Mouse (Mus musculus): ENCODE measurements around the gene Gm20532. TPM values are rescaled to one million over a fixed set of nuclear protein-coding genes. Genes with fewer than 3 reads are reported as not detected.
A peak's percentile ranks its signal among the peaks of the same experiment; 100 is the strongest.
"Not testable (repeated sequence)": the region's sequence is repeated elsewhere in the genome, so short reads cannot be mapped to it uniquely, and the experiment has no call there.

Gm20532 gene
- total and polyA plus RNA-seq, 2 experiments from 2014 or later = 0.25 TPM; not detected in 1

DNA sequence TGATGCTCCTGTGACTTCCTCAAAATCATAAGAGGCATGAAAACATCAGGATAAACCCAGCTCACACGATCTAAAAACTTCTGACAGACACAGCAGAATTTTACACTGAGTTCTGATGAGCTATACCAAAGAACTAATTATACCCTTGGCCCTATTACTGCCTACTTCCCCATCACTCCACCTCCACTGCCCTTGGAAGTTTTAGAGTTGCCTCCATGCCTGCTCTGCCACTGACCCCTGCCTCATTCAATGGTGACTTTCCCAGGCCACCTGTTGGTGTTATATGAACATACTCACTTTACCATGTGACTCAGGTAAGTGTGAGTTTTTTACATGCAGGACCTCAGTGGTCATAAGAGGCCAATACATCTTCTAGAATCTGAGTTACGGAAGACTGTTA is 71.0 kb downstream of the Gm20532 start:
- H3K36me3 ChIP-seq (ENCODE audit: insufficient read depth, low read length) = no peaks in the 10 kb centered on the region

DNA sequence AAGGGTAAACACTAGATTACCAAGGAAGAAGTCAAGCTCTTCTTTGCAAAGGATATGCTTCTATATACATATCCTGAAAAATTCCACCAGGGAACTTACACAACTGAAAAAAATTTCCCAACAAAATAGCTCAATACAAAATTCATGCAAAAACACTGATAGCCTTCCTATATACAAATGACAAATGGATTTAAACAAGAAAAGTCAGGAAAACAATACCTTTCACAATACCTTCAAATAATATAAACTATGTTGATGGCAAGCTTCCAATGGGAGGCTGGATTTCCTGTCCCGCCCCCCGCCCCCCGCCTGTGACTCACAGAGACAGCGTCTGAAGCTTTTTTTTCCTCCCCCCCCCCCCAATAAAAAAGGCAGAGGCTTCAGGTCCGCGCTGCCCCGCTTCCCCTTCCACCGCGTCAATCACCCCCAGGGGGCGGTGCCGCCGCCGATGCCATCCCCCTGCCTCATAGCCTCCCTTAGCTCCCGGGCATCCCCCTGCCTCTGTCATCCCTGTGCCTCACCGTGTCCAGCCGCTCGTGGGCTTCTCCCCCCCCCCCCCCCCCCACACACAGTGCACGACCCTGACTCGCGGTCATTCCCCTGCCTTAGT is 74.8 kb downstream of the Gm20532 start:
- ATAC-seq (ENCODE audit: low FRiP score) (peak; percentile 44; the same call in 1 of the 2 replicates), DNase-seq (ENCODE audit: low spot score) (peak; percentile 19)
- Histone ChIP-seq H3K9me3 (ENCODE audit: low read length) (no peaks in the 10 kb centered on the region), H3K36me3 (ENCODE audit: insufficient read depth, low read length) (no peaks in the 10 kb centered on the region), H3K4me2 (ENCODE audit: low read depth, low read length, poor library complexity, severe bottlenecking) (peak overlapping the region; percentile 79), H3K9ac (replicated peaks; ENCODE audit: low read length, poor library complexity, severe bottlenecking) (peak overlapping the region; percentile 73), H3K4me1 (ENCODE audit: insufficient read depth, low read length) (no peaks in the 10 kb centered on the region), H3K27ac (ENCODE audit: low read depth, low read length) (no peak overlapping the region), H3K27me3 (ENCODE audit: insufficient read depth, low read length) (no peaks in the 10 kb centered on the region), H3K4me3 (ENCODE audit: low read depth, low read length) (peak overlapping the region; percentile 38)
- TF ChIP-seq CTCF (IDR thresholded peaks at IDR 0.05) = peak; percentile 23; the same call in 1 of the 2 replicates
- 2% methylated on average over 17 of the region's 20 CpGs for WGBS

More for the DNA sequence above, 71.0 kb downstream of the Gm20532 start:
- Histone ChIP-seq H3K27ac (ENCODE audit: low read depth, low read length) (no peak overlapping the region), H3K4me3 (ENCODE audit: low read depth, low read length) (no peak overlapping the region), H3K9me3 (ENCODE audit: low read length) (no peaks in the 10 kb centered on the region), H3K27me3 (ENCODE audit: insufficient read depth, low read length) (no peaks in the 10 kb centered on the region), H3K4me1 (ENCODE audit: insufficient read depth, low read length) (no peaks in the 10 kb centered on the region), H3K9ac (replicated peaks; ENCODE audit: low read length, poor library complexity, severe bottlenecking) (no peak overlapping the region), H3K4me2 (ENCODE audit: low read depth, low read length, poor library complexity, severe bottlenecking) (no peak overlapping the region)
- ATAC-seq (ENCODE audit: low FRiP score) (no peak), DNase-seq (ENCODE audit: low spot score) (no peak)
- 87% methylated on average over 2 of the region's 2 CpGs for WGBS
- no peak for TF ChIP-seq CTCF (IDR thresholded peaks at IDR 0.05)

DNA sequence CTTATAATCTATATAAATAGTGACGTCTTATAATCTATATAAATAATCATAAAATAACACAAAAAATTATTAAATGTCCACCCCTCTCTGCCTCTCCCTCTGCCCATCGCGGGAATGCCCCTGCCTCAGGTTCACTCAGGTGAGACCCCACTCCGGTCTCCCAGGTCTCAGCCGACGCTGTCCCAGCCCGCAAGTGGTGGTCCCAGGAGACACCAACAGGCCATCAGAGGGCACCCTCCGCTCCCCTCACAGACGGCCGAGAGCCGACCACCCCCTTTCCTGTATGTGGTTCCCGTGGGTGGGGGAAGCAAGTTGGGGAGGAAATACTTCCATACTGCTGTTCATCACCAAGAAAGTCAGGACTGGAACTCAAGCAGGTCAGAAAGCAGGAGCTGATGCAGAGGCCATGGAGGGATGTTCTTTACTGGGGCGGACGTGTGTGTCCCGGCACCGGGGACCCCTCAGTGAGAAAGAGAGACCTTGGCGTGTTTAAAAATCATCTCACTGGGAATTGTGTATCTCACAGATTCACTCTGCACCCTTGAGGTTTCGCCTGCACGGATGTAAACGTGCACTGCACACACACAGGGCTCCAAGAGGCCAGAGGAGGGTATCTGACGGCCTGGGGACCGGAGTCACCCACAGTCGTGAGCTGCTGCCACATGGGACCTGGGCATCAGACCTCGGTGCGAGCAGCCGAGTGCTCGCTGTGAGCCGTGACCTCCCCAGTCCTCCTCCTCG is 75.5 kb downstream of the Gm20532 start:
- Histone ChIP-seq H3K27ac (ENCODE audit: low read depth, low read length) (no peak overlapping the region), H3K9ac (replicated peaks; ENCODE audit: low read length, poor library complexity, severe bottlenecking) (peak overlapping the region; percentile 73), H3K36me3 (ENCODE audit: insufficient read depth, low read length) (no peaks in the 10 kb centered on the region), H3K9me3 (ENCODE audit: low read length) (no peaks in the 10 kb centered on the region), H3K4me3 (ENCODE audit: low read depth, low read length) (peak overlapping the region; percentile 38), H3K27me3 (ENCODE audit: insufficient read depth, low read length) (no peaks in the 10 kb centered on the region), H3K4me1 (ENCODE audit: insufficient read depth, low read length) (no peaks in the 10 kb centered on the region), H3K4me2 (ENCODE audit: low read depth, low read length, poor library complexity, severe bottlenecking) (peak overlapping the region; percentile 79)
- TF ChIP-seq CTCF (IDR thresholded peaks at IDR 0.05) = 0 out of 2 replicates have a peak, but pooled peaks have one; percentile 4
- ATAC-seq (ENCODE audit: low FRiP score) (no peak), DNase-seq (ENCODE audit: low spot score) (no peak)
- 43% methylated on average over 29 of the region's 29 CpGs for WGBS

DNA sequence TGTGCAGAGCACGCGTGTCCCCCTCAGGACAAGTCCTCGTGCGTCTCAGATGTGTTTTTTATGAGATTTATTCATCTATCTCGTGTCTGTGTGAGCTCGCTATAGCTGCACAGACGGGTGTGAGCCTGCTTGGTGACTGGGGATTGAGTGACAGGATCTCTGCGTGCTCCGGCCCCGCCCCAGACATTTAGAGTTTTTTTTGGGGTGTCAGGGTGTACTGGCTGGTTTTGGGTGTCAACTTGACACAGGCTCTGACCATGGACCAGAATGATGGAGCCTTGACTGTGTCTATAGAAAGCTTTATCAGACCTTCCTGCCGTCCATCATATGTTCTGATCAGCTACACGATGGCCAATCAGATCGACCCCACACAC is 76.1 kb downstream of the Gm20532 start:
- no peak overlapping the region for H3K27ac ChIP-seq (ENCODE audit: low read depth, low read length)
- TF ChIP-seq CTCF (IDR thresholded peaks at IDR 0.05) = no peak
- no peaks in the 10 kb centered on the region for H3K36me3 ChIP-seq (ENCODE audit: insufficient read depth, low read length)
- no peak for DNase-seq (ENCODE audit: low spot score)
- ATAC-seq (ENCODE audit: low FRiP score) = no peak
- H3K4me2 ChIP-seq (ENCODE audit: low read depth, low read length, poor library complexity, severe bottlenecking) = no peak overlapping the region
- WGBS = 74% methylated on average over 13 of the region's 13 CpGs
- no peak overlapping the region for H3K9ac ChIP-seq (replicated peaks; ENCODE audit: low read length, poor library complexity, severe bottlenecking)
- no peaks in the 10 kb centered on the region for H3K27me3 ChIP-seq (ENCODE audit: insufficient read depth, low read length)
- no peaks in the 10 kb centered on the region for H3K9me3 ChIP-seq (ENCODE audit: low read length)
- H3K4me3 ChIP-seq (ENCODE audit: low read depth, low read length) = no peak overlapping the region
- H3K4me1 ChIP-seq (ENCODE audit: insufficient read depth, low read length) = no peaks in the 10 kb centered on the region

DNA sequence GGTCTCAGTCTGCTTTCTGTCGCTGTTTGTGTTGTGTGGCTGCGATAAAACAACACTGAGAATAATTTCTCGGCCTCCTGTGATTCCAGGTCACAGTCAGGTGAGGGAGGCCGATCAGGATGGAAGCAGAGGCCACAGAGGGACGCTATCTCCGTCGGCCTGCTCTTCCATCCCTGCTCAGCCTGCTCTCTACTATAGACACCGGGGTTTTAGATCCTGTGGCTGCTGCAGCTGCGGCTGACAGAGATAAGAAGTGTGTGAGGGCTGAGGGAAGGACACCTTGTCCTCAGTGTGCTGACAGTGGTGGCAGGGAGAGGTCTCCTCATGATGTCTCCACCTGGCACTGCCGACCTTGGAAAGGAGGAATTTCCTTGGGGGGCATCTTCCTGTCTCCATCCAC is 76.7 kb downstream of the Gm20532 start:
- DNase-seq (ENCODE audit: low spot score) (no peak), ATAC-seq (ENCODE audit: low FRiP score) (no peak)
- no peak overlapping the region for H3K4me3 ChIP-seq (ENCODE audit: low read depth, low read length)
- TF ChIP-seq CTCF (IDR thresholded peaks at IDR 0.05) = no peak
- 84% methylated on average over 10 of the region's 10 CpGs for WGBS
- H3K36me3 ChIP-seq (ENCODE audit: insufficient read depth, low read length) = no peaks in the 10 kb centered on the region
- no peak overlapping the region for H3K9ac ChIP-seq (replicated peaks; ENCODE audit: low read length, poor library complexity, severe bottlenecking)
- H3K4me2 ChIP-seq (ENCODE audit: low read depth, low read length, poor library complexity, severe bottlenecking) = no peak overlapping the region
- H3K27me3 ChIP-seq (ENCODE audit: insufficient read depth, low read length) = no peaks in the 10 kb centered on the region
- no peaks in the 10 kb centered on the region for H3K9me3 ChIP-seq (ENCODE audit: low read length)
- H3K27ac ChIP-seq (ENCODE audit: low read depth, low read length) = no peak overlapping the region
- no peaks in the 10 kb centered on the region for H3K4me1 ChIP-seq (ENCODE audit: insufficient read depth, low read length)

DNA sequence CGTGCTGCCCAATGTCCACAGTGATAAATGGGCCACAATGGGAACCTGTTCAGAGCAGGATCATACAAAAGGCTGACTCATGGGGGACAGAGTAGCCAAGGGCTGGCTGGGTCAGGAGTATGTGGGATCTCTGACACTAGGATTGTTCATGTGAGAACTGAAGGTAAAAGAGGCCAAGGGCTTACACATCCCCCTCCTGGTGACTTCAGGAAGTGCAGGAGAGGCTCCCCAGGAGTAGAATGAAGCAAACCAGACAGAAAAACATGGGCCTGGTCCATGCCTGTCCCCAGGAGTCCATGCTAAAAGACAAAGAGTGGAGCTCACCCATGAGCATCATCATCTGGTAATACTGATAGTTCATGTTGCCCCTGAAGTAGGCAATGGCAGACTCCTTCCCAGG is 77.1 kb downstream of the Gm20532 start:
- H3K4me3 ChIP-seq (ENCODE audit: low read depth, low read length); H3K27ac ChIP-seq (ENCODE audit: low read depth, low read length); H3K9me3 ChIP-seq (ENCODE audit: low read length); H3K4me2 ChIP-seq (ENCODE audit: low read depth, low read length, poor library complexity, severe bottlenecking); DNase-seq (ENCODE audit: low spot score); ATAC-seq (ENCODE audit: low FRiP score); H3K36me3 ChIP-seq (ENCODE audit: insufficient read depth, low read length); H3K27me3 ChIP-seq (ENCODE audit: insufficient read depth, low read length); H3K9ac ChIP-seq (replicated peaks; ENCODE audit: low read length, poor library complexity, severe bottlenecking); H3K4me1 ChIP-seq (ENCODE audit: insufficient read depth, low read length): not testable (repeated sequence)
- 94% methylated on average over 1 of the region's 1 CpGs for WGBS
- peak; percentile 67 for TF ChIP-seq CTCF (IDR thresholded peaks at IDR 0.05)

Measured in midbrain, postnatal 0 days (tissue).